Mouse (Mus musculus) lung, postnatal 14 days (tissue): ENCODE data around the gene Cd177.
"Not testable (repeated sequence)": the region's sequence is repeated elsewhere in the genome, so short reads cannot be mapped to it uniquely, and the experiment has no call there.

Source experiments
- DNase-seq: peaks from one replicate; pipeline ENCODE4 v3.0.0; 2021

Cd177 gene

GRCm38 (mm10) chr7:24760211-24760610, at the start of gene Cd177:
Cd177 (minus strand) TSS chr7:24760311.
- no peak for DNase-seq

- no peak for DNase-seq
Measured at GRCm38 (mm10) chr7:24809041-24809440, 48.9 kb upstream of the Cd177 start.

GRCm38 (mm10) chr7:24804826-24805225, 44.7 kb upstream of the Cd177 start:
- DNase-seq = no peak

GRCm38 (mm10) chr7:24802149-24802767, 42.1 kb upstream of the Cd177 start:
- no peak for DNase-seq

- DNase-seq = no peak
Measured at GRCm38 (mm10) chr7:24797918-24798317, 37.8 kb upstream of the Cd177 start.

GRCm38 (mm10) chr7:24776918-24777317, 16.8 kb upstream of the Cd177 start, which contains the start of gene Ceacam10:
Ceacam10 (plus strand) TSS chr7:24777206.
- DNase-seq = not testable (repeated sequence)

GRCm38 (mm10) chr7:24776145-24776544, 16.0 kb upstream of the Cd177 start:
- no peak for DNase-seq

- DNase-seq = no peak
Measured at GRCm38 (mm10) chr7:24773942-24774535, 13.9 kb upstream of the Cd177 start.

GRCm38 (mm10) chr7:24771361-24771760, 11.2 kb upstream of the Cd177 start:
- no peak for DNase-seq

GRCm38 (mm10) chr7:24762574-24762973, 2.5 kb upstream of the Cd177 start:
- no peak for DNase-seq

- DNase-seq = no peak
Measured at GRCm38 (mm10) chr7:24761161-24761560, 1.1 kb upstream of the Cd177 start.

- DNase-seq = no peak
Measured at GRCm38 (mm10) chr7:24758520-24758919, 1.6 kb downstream of the Cd177 start.

GRCm38 (mm10) chr7:24753476-24753875, 6.6 kb downstream of the Cd177 start:
- DNase-seq = no peak

- no peak for DNase-seq
Measured at GRCm38 (mm10) chr7:24751610-24752009, 8.5 kb downstream of the Cd177 start.

GRCm38 (mm10) chr7:24750695-24751094, 9.4 kb downstream of the Cd177 start:
- no peak for DNase-seq

GRCm38 (mm10) chr7:24735970-24736670, 24.0 kb downstream of the Cd177 start:
- DNase-seq = peak; percentile 6

- DNase-seq = not testable (repeated sequence)
Measured at GRCm38 (mm10) chr7:24726808-24727207, 33.3 kb downstream of the Cd177 start, which contains the start of gene Gm4763. Gm4763 (minus strand) TSS chr7:24726908.

- DNase-seq = no peak
Measured at GRCm38 (mm10) chr7:24715039-24715438, 45.1 kb downstream of the Cd177 start.

- no peak for DNase-seq
Measured at GRCm38 (mm10) chr7:24708832-24709292, 51.2 kb downstream of the Cd177 start, which contains the start of gene BC049730. BC049730 (plus strand) TSS chr7:24709242.

- DNase-seq = not testable (repeated sequence)
Measured at GRCm38 (mm10) chr7:24702841-24703240, 57.3 kb downstream of the Cd177 start.

GRCm38 (mm10) chr7:24697891-24698290, 62.2 kb downstream of the Cd177 start:
- DNase-seq = not testable (repeated sequence)
